Mouse (Mus musculus): ENCODE measurements around the gene Cd177. TPM values are rescaled to one million over a fixed set of nuclear protein-coding genes. Genes with fewer than 3 reads are reported as not detected.
A peak's percentile ranks its signal among the peaks of the same experiment; 100 is the strongest.
"Not testable (repeated sequence)": the region's sequence is repeated elsewhere in the genome, so short reads cannot be mapped to it uniquely, and the experiment has no call there.

Gene Cd177
- polyA plus RNA-seq (2015; fragmentation: Nextera tagmentation; extraction: Ambion mirVana) = 0.49 and 0.86 TPM in 2 replicates

GRCm38 (mm10) chr7:24760211-24760610 is at the start of gene Cd177:
Gene Cd177 (minus strand): TSS chr7:24760311.
- DNase-seq (ENCODE audit: low spot score) = no peak

GRCm38 (mm10) chr7:24809041-24809440 is 48.9 kb upstream of the Cd177 start:
- no peak for DNase-seq (ENCODE audit: low spot score)

- no peak for DNase-seq (ENCODE audit: low spot score)
Observed at GRCm38 (mm10) chr7:24804826-24805225, 44.7 kb upstream of the Cd177 start.

GRCm38 (mm10) chr7:24802149-24802767 is 42.1 kb upstream of the Cd177 start:
- no peak for DNase-seq (ENCODE audit: low spot score)

- DNase-seq (ENCODE audit: low spot score) = no peak
Observed at GRCm38 (mm10) chr7:24797918-24798317, 37.8 kb upstream of the Cd177 start.

- not testable (repeated sequence) for DNase-seq (ENCODE audit: low spot score)
Observed at GRCm38 (mm10) chr7:24776918-24777317, 16.8 kb upstream of the Cd177 start, which contains the start of gene Ceacam10. Gene Ceacam10 (plus strand): TSS chr7:24777206.

GRCm38 (mm10) chr7:24776145-24776544 is 16.0 kb upstream of the Cd177 start:
- DNase-seq (ENCODE audit: low spot score) = no peak

- no peak for DNase-seq (ENCODE audit: low spot score)
Observed at GRCm38 (mm10) chr7:24773942-24774535, 13.9 kb upstream of the Cd177 start.

- no peak for DNase-seq (ENCODE audit: low spot score)
Observed at GRCm38 (mm10) chr7:24771361-24771760, 11.2 kb upstream of the Cd177 start.

- no peak for DNase-seq (ENCODE audit: low spot score)
Observed at GRCm38 (mm10) chr7:24762574-24762973, 2.5 kb upstream of the Cd177 start.

GRCm38 (mm10) chr7:24761161-24761560 is 1.1 kb upstream of the Cd177 start:
- DNase-seq (ENCODE audit: low spot score) = no peak

GRCm38 (mm10) chr7:24758520-24758919 is 1.6 kb downstream of the Cd177 start:
- DNase-seq (ENCODE audit: low spot score) = no peak

- DNase-seq (ENCODE audit: low spot score) = no peak
Observed at GRCm38 (mm10) chr7:24753476-24753875, 6.6 kb downstream of the Cd177 start.

- no peak for DNase-seq (ENCODE audit: low spot score)
Observed at GRCm38 (mm10) chr7:24751610-24752009, 8.5 kb downstream of the Cd177 start.

GRCm38 (mm10) chr7:24750695-24751094 is 9.4 kb downstream of the Cd177 start:
- DNase-seq (ENCODE audit: low spot score) = no peak

- DNase-seq (ENCODE audit: low spot score) = peak; percentile 5
Observed at GRCm38 (mm10) chr7:24735970-24736670, 24.0 kb downstream of the Cd177 start.

- not testable (repeated sequence) for DNase-seq (ENCODE audit: low spot score)
Observed at GRCm38 (mm10) chr7:24726808-24727207, 33.3 kb downstream of the Cd177 start, which contains the start of gene Gm4763. Gene Gm4763 (minus strand): TSS chr7:24726908.

GRCm38 (mm10) chr7:24715039-24715438 is 45.1 kb downstream of the Cd177 start:
- no peak for DNase-seq (ENCODE audit: low spot score)

GRCm38 (mm10) chr7:24708832-24709292 is 51.2 kb downstream of the Cd177 start, which contains the start of gene BC049730:
Gene BC049730 (plus strand): TSS chr7:24709242.
- DNase-seq (ENCODE audit: low spot score) = no peak

GRCm38 (mm10) chr7:24702841-24703240 is 57.3 kb downstream of the Cd177 start:
- not testable (repeated sequence) for DNase-seq (ENCODE audit: low spot score)

- not testable (repeated sequence) for DNase-seq (ENCODE audit: low spot score)
Observed at GRCm38 (mm10) chr7:24697891-24698290, 62.2 kb downstream of the Cd177 start.

Measured in thymus, postnatal 0 days (tissue).